Mouse (Mus musculus) neural tube, embryonic 13.5 days (tissue): ENCODE measurements around the gene Col25a1. TPM values are rescaled to one million over a fixed set of nuclear protein-coding genes. Genes with fewer than 3 reads are reported as not detected.

Experiments used
- ATAC-seq: fragments of 200-750 bp; cut with Nextera tagmentation; 2 replicates; pipeline ENCODE4 v1.8.0; 2017; ENCODE audit warnings: low read depth, mild to moderate bottlenecking, moderate TSS enrichment, moderate library complexity
- H3K27ac ChIP-seq: fragments of 300-500 bp; sonication (generic); replicated peaks from 2 replicates; pipeline ENCODE4 v1.5.1; 2015; ENCODE audit warnings: moderate library complexity, mild to moderate bottlenecking, inconsistent platforms
- H3K27me3 ChIP-seq: fragments of 300-500 bp; sonication (generic); 2 replicates; pipeline ENCODE4 v1.6.1; 2015; ENCODE audit warnings: mild to moderate bottlenecking, inconsistent platforms
- H3K36me3 ChIP-seq: fragments of 300-500 bp; sonication (generic); 2 replicates; pipeline ENCODE4 v1.6.1; 2015; ENCODE audit warnings: mild to moderate bottlenecking, inconsistent platforms
- H3K4me1 ChIP-seq: fragments of 300-500 bp; sonication (generic); replicated peaks from 2 replicates; pipeline ENCODE4 v1.6.1; 2015; ENCODE audit warnings: inconsistent platforms
- H3K4me2 ChIP-seq: fragments of 300-500 bp; sonication (generic); 2 replicates; pipeline ENCODE4 v1.6.1; 2015; ENCODE audit warnings: inconsistent platforms, mild to moderate bottlenecking, moderate library complexity
- H3K4me3 ChIP-seq: fragments of 300-500 bp; sonication (generic); 2 replicates; pipeline ENCODE4 v1.5.1; 2015; ENCODE audit warnings: mild to moderate bottlenecking, inconsistent platforms
- H3K9ac ChIP-seq: fragments of 300-500 bp; sonication (generic); 2 replicates; pipeline ENCODE4 v1.6.1; 2015; ENCODE audit warnings: moderate library complexity, mild to moderate bottlenecking, inconsistent platforms
- H3K9me3 ChIP-seq: fragments of 300-500 bp; sonication (generic); 2 replicates; pipeline ENCODE4 v1.6.1; 2016; ENCODE audit warnings: inconsistent platforms
- WGBS: fragments of 180-500 bp; shearing (Covaris S2); methylation state at CpG from one replicate; pipeline ENCODE4 v1.1.7; 2015; 5-methylcytosine and 5-hydroxymethylcytosine counted together
- polyA plus RNA-seq: library from polyadenylated mRNA; unstranded; fragments of >200 nt; fragmentation: Nextera tagmentation; extraction: Ambion mirVana; gene quantifications from 2 replicates; pipeline ENCODE4 v1.2.1, GENCODE M21; 2015

Gene Col25a1
- polyA plus RNA-seq, 1 experiment from 2014 or later, result 3.1 TPM

- Histone ChIP-seq H3K4me3 (peak overlapping the region; percentile 12; the same call in 1 of the 2 replicates), H3K27ac (no peak overlapping the region), H3K9ac (no peak overlapping the region), H3K36me3 (no peaks in the 10 kb centered on the region), H3K27me3 (peaks cover 3% of the 10 kb centered on the region; the same call in 1 of the 2 replicates), H3K9me3 (no peaks in the 10 kb centered on the region), H3K4me1 (peaks cover 3% of the 10 kb centered on the region; the same call in 1 of the 2 replicates), H3K4me2 (peak overlapping the region; percentile 18)
- 65% methylated on average over 17 of the region's 17 CpGs for WGBS
- no peak for ATAC-seq
Measured at GRCm38 (mm10) chr3:130172764-130173163, 41.5 kb downstream of the Col25a1 start.

- H3K9ac ChIP-seq, result peak overlapping the region; percentile 70
- H3K9me3 ChIP-seq, result no peaks in the 10 kb centered on the region
- no peaks in the 10 kb centered on the region for H3K36me3 ChIP-seq
- peak overlapping the region; percentile 33; the same call in 1 of the 2 replicates for H3K27ac ChIP-seq
- H3K4me1 ChIP-seq, result peaks cover 10% of the 10 kb centered on the region; the same call in 1 of the 2 replicates
- peak; percentile 95 for ATAC-seq
- H3K27me3 ChIP-seq, result peaks cover 17% of the 10 kb centered on the region
- H3K4me2 ChIP-seq, result peak overlapping the region; percentile 100
- peak overlapping the region; percentile 54 for H3K4me3 ChIP-seq
- under 1% methylated on average over 40 of the region's 40 CpGs for WGBS
Measured at GRCm38 (mm10) chr3:130180181-130180940, 49.1 kb downstream of the Col25a1 start.

- Histone ChIP-seq H3K4me1 (peaks cover 10% of the 10 kb centered on the region; the same call in 1 of the 2 replicates), H3K4me3 (peak overlapping the region; percentile 54), H3K4me2 (peak overlapping the region; percentile 100), H3K27ac (no peak overlapping the region), H3K36me3 (no peaks in the 10 kb centered on the region), H3K9ac (peak overlapping the region; percentile 70), H3K27me3 (peaks cover 17% of the 10 kb centered on the region), H3K9me3 (no peaks in the 10 kb centered on the region)
- under 1% methylated on average over 40 of the region's 40 CpGs for WGBS
- ATAC-seq, result peak; percentile 32
Measured at GRCm38 (mm10) chr3:130180964-130181590, 49.8 kb downstream of the Col25a1 start.

- peaks cover 10% of the 10 kb centered on the region; the same call in 1 of the 2 replicates for H3K4me1 ChIP-seq
- no peaks in the 10 kb centered on the region for H3K9me3 ChIP-seq
- no peaks in the 10 kb centered on the region for H3K36me3 ChIP-seq
- 20% methylated on average over 8 of the region's 8 CpGs for WGBS
- H3K9ac ChIP-seq, result peak overlapping the region; percentile 70
- H3K4me2 ChIP-seq, result peak overlapping the region; percentile 100
- H3K27ac ChIP-seq, result no peak overlapping the region
- ATAC-seq, result no peak
- peaks cover 13% of the 10 kb centered on the region for H3K27me3 ChIP-seq
- peak overlapping the region; percentile 54 for H3K4me3 ChIP-seq
Measured at GRCm38 (mm10) chr3:130181591-130181980, 50.3 kb downstream of the Col25a1 start.

- H3K9me3 ChIP-seq, result no peaks in the 10 kb centered on the region
- no peak overlapping the region for H3K9ac ChIP-seq
- H3K36me3 ChIP-seq, result no peaks in the 10 kb centered on the region
- no peak overlapping the region for H3K27ac ChIP-seq
- ATAC-seq, result no peak
- 84% methylated on average over 4 of the region's 4 CpGs for WGBS
- peaks cover 10% of the 10 kb centered on the region; the same call in 1 of the 2 replicates for H3K4me1 ChIP-seq
- peaks cover 13% of the 10 kb centered on the region for H3K27me3 ChIP-seq
- peak overlapping the region; percentile 100 for H3K4me2 ChIP-seq
- no peak overlapping the region for H3K4me3 ChIP-seq
Measured at GRCm38 (mm10) chr3:130182450-130182849, 51.1 kb downstream of the Col25a1 start.

- ATAC-seq, result no peak
- Histone ChIP-seq H3K4me2 (no peak overlapping the region), H3K27ac (no peak overlapping the region), H3K27me3 (peaks cover 13% of the 10 kb centered on the region), H3K4me1 (peaks cover 10% of the 10 kb centered on the region; the same call in 1 of the 2 replicates), H3K36me3 (no peaks in the 10 kb centered on the region), H3K9ac (no peak overlapping the region), H3K9me3 (no peaks in the 10 kb centered on the region), H3K4me3 (no peak overlapping the region)
- WGBS, result 59% methylated on average over 3 of the region's 3 CpGs
Measured at GRCm38 (mm10) chr3:130185111-130185510, 53.8 kb downstream of the Col25a1 start.

- ATAC-seq, result no peak
- Histone ChIP-seq H3K4me2 (no peak overlapping the region), H3K27ac (no peak overlapping the region), H3K27me3 (no peaks in the 10 kb centered on the region; the same call in 1 of the 2 replicates), H3K9ac (no peak overlapping the region), H3K36me3 (no peaks in the 10 kb centered on the region), H3K4me1 (no peaks in the 10 kb centered on the region), H3K4me3 (no peak overlapping the region), H3K9me3 (no peaks in the 10 kb centered on the region)
- 75% methylated on average over 5 of the region's 5 CpGs for WGBS
Measured at GRCm38 (mm10) chr3:130187588-130187987, 56.3 kb downstream of the Col25a1 start.

GRCm38 (mm10) chr3:130193450-130193849, 62.1 kb downstream of the Col25a1 start:
- Histone ChIP-seq H3K36me3 (no peaks in the 10 kb centered on the region), H3K4me2 (no peak overlapping the region), H3K4me3 (no peak overlapping the region), H3K4me1 (0 out of 2 replicates have a peak, but pooled peaks cover 4% of the 10 kb centered on the region), H3K27ac (no peak overlapping the region), H3K9ac (no peak overlapping the region), H3K9me3 (no peaks in the 10 kb centered on the region), H3K27me3 (no peaks in the 10 kb centered on the region)
- 91% methylated on average over 8 of the region's 8 CpGs for WGBS
- ATAC-seq, result no peak

GRCm38 (mm10) chr3:130214631-130215030, 83.3 kb downstream of the Col25a1 start:
- Histone ChIP-seq H3K36me3 (no peaks in the 10 kb centered on the region), H3K4me2 (no peak overlapping the region), H3K4me3 (no peak overlapping the region), H3K27ac (no peak overlapping the region), H3K27me3 (no peaks in the 10 kb centered on the region), H3K4me1 (no peaks in the 10 kb centered on the region), H3K9me3 (no peaks in the 10 kb centered on the region), H3K9ac (no peak overlapping the region)
- 69% methylated on average over 11 of the region's 11 CpGs for WGBS
- ATAC-seq, result no peak

GRCm38 (mm10) chr3:130216141-130216540, 84.8 kb downstream of the Col25a1 start:
- H3K27me3 ChIP-seq, result no peaks in the 10 kb centered on the region
- no peaks in the 10 kb centered on the region for H3K9me3 ChIP-seq
- no peak overlapping the region for H3K27ac ChIP-seq
- no peak overlapping the region for H3K4me3 ChIP-seq
- no peak overlapping the region for H3K4me2 ChIP-seq
- H3K36me3 ChIP-seq, result no peaks in the 10 kb centered on the region
- H3K9ac ChIP-seq, result no peak overlapping the region
- no peak for ATAC-seq
- no peaks in the 10 kb centered on the region for H3K4me1 ChIP-seq

GRCm38 (mm10) chr3:130216646-130217045, 85.3 kb downstream of the Col25a1 start:
- Histone ChIP-seq H3K27ac (no peak overlapping the region), H3K27me3 (no peaks in the 10 kb centered on the region), H3K4me2 (no peak overlapping the region), H3K9me3 (no peaks in the 10 kb centered on the region), H3K36me3 (no peaks in the 10 kb centered on the region), H3K9ac (no peak overlapping the region), H3K4me3 (no peak overlapping the region), H3K4me1 (no peaks in the 10 kb centered on the region)
- no peak for ATAC-seq
- WGBS, result 88% methylated on average over 3 of the region's 3 CpGs

- Histone ChIP-seq H3K4me2 (no peak overlapping the region), H3K4me1 (no peaks in the 10 kb centered on the region), H3K27me3 (no peaks in the 10 kb centered on the region), H3K27ac (no peak overlapping the region), H3K4me3 (no peak overlapping the region), H3K36me3 (no peaks in the 10 kb centered on the region), H3K9me3 (no peaks in the 10 kb centered on the region), H3K9ac (no peak overlapping the region)
- ATAC-seq, result no peak
- 82% methylated on average over 2 of the region's 2 CpGs for WGBS
Measured at GRCm38 (mm10) chr3:130217705-130218104, 86.4 kb downstream of the Col25a1 start.
